In genomic region chr16:13840056-13840455, GRCm38 (mm10) we compare ENCODE assay signal across 33 mouse cellular contexts.
"Had no signal": no experiment of that assay in that cellular context is flagged by ENCODE, and none has a peak within 500 bp of the region (broad histone marks: within the 10 kb centered on the region; RNA-seq: fewer than 3 reads in every experiment).

No protein-coding gene starts in this region.

- H3K4me3 ChIP-seq: heart, embryonic 12.5 days; heart, embryonic 13.5 days; heart, embryonic 15.5 days; hindbrain, embryonic 10.5 days; hindbrain, embryonic 12.5 days; hindbrain, embryonic 13.5 days; hindbrain, embryonic 15.5 days; intestine, embryonic 15.5 days; kidney, embryonic 15.5 days; layer of hippocampus, adult 2 months; left cerebral cortex, adult 2 months had no signal

- ATAC-seq: hindbrain, embryonic 16.5 days; hindbrain, postnatal 0 days; inflammation-experienced regulatory T-cells, adult 6 months; intestine, embryonic 15.5 days; intestine, embryonic 16.5 days; intestine, postnatal 0 days had no signal

- H3K4me1 ChIP-seq: heart, embryonic 12.5 days; heart, embryonic 13.5 days; heart, embryonic 15.5 days; hindbrain, embryonic 10.5 days; hindbrain, embryonic 12.5 days; hindbrain, embryonic 13.5 days; hindbrain, embryonic 15.5 days; intestine, embryonic 15.5 days; kidney, embryonic 15.5 days had no signal

- H3K27me3 ChIP-seq: heart, embryonic 12.5 days; heart, embryonic 13.5 days; heart, embryonic 15.5 days; hindbrain, embryonic 12.5 days; hindbrain, embryonic 13.5 days; hindbrain, embryonic 15.5 days; intestine, embryonic 15.5 days; kidney, embryonic 15.5 days had no signal

- H3K9me3 ChIP-seq: heart, embryonic 12.5 days; heart, embryonic 13.5 days; heart, embryonic 15.5 days; hindbrain, embryonic 10.5 days; hindbrain, embryonic 12.5 days; hindbrain, embryonic 13.5 days; hindbrain, embryonic 15.5 days; intestine, embryonic 15.5 days; kidney, embryonic 15.5 days had no signal

- DNase-seq: heart, postnatal 10 days; heart, postnatal 14 days; heart, postnatal 36 days; kidney, adult 11 months; kidney, adult 18-20 months; kidney, adult 2 months; kidney, adult 8-10 months; kidney, adult 9 months; kidney, postnatal 10 days; kidney, postnatal 14 days; kidney, postnatal 25 days; kidney, postnatal 36 days; kidney, postnatal 4 days; layer of hippocampus, adult 9-11 months; layer of hippocampus, postnatal 36 days had no signal

- H3K4me2 ChIP-seq: heart, embryonic 12.5 days; heart, embryonic 13.5 days; heart, embryonic 15.5 days; hindbrain, embryonic 12.5 days; hindbrain, embryonic 13.5 days; hindbrain, embryonic 14.5 days; hindbrain, embryonic 15.5 days; intestine, embryonic 15.5 days; kidney, embryonic 15.5 days had no signal

- H3K9ac ChIP-seq: heart, embryonic 12.5 days; heart, embryonic 13.5 days; heart, embryonic 15.5 days; hindbrain, embryonic 12.5 days; hindbrain, embryonic 13.5 days; hindbrain, embryonic 14.5 days; hindbrain, embryonic 15.5 days; intestine, embryonic 15.5 days; kidney, embryonic 15.5 days had no signal

- H3K27ac ChIP-seq: heart, embryonic 13.5 days; heart, embryonic 15.5 days; hindbrain, embryonic 10.5 days; hindbrain, embryonic 12.5 days; hindbrain, embryonic 13.5 days; hindbrain, embryonic 14.5 days; hindbrain, embryonic 15.5 days; hindbrain, postnatal 0 days; intestine, embryonic 15.5 days; kidney, embryonic 15.5 days; kidney, postnatal 0 days; layer of hippocampus, adult 2 months; left cerebral cortex, adult 2 months had no signal
